Mouse (Mus musculus) right cerebral cortex, adult 2 months (tissue): ENCODE measurements around the gene Scpep1.

ENCODE experiments used
- DNase-seq, 2 experiments: peaks; one replicate each; pipeline ENCODE4 v3.0.0; 2021 to 2022; ENCODE audit warnings: low spot score in 2 of 2

Gene Scpep1

GRCm38 (mm10) chr11:88878011-88878410 lies 77.3 kb downstream of the Scpep1 start:
- DNase-seq, result no peak
